Mouse (Mus musculus): ENCODE results near the gene Sumo1. TPM values are rescaled to one million over a fixed set of nuclear protein-coding genes. Genes with fewer than 3 reads are reported as not detected.

Sumo1 gene
- polyA plus RNA-seq (2012; rRNA removed), result 110 and 116 TPM in 2 replicates

- peak; percentile 88 for DNase-seq
- no peaks in the 10 kb centered on the region for H3K27me3 ChIP-seq (ENCODE audit: control insufficient read depth, insufficient read depth, low read length)
- WGBS, result under 1% methylated on average over 36 of the region's 36 CpGs
- TF ChIP-seq CTCF (IDR thresholded peaks at IDR 0.05; ENCODE audit: borderline replicate concordance, insufficient read depth, low read depth, low read length) (no peak), POLR2A (IDR thresholded peaks at IDR 0.05; ENCODE audit: borderline replicate concordance, insufficient read depth, low read length) (peak; percentile 91; the same call in 1 of the 2 replicates)
- H3K4me3 ChIP-seq (replicated peaks; ENCODE audit: insufficient read depth, low read depth, low read length), result peak within 1 kb of the TSS; percentile 83
- peak within 1 kb of the TSS; percentile 52 for H3K27ac ChIP-seq (ENCODE audit: insufficient read depth, low read length)
- H3K4me1 ChIP-seq (ENCODE audit: control insufficient read depth, insufficient read depth, low read length), result no peaks in the 10 kb centered on the region
These were observed at the start of gene Sumo1 for GRCm38 (mm10) chr1:59670641-59671168. TSS of gene Sumo1 (minus strand) at chr1:59670834.

DNA sequence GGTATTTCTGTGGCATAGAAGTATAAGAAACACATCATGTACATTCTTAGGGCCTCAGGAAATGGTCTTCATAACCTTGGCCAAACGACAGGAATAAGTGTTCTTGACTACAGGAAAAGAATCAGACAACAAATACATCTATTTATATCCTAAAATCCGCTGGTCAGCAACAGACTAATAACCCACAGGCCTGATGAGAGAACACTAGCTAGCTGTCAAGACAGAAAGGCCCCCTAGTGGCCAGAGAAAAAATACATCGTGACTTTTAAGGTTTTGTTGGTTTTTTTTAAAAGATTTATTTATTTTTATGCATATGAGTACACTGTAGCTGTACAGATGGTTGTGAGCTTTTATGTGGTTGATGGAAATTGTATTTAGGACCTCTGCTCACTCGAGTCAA lies 49.3 kb upstream of the Sumo1 start:
- TF ChIP-seq POLR2A (IDR thresholded peaks at IDR 0.05; ENCODE audit: borderline replicate concordance, insufficient read depth, low read length) (no peak), CTCF (IDR thresholded peaks at IDR 0.05; ENCODE audit: borderline replicate concordance, insufficient read depth, low read depth, low read length) (no peak)
- H3K4me3 ChIP-seq (replicated peaks; ENCODE audit: insufficient read depth, low read depth, low read length), result no peak overlapping the region
- no peaks in the 10 kb centered on the region for H3K27me3 ChIP-seq (ENCODE audit: control insufficient read depth, insufficient read depth, low read length)
- no peak overlapping the region for H3K27ac ChIP-seq (ENCODE audit: insufficient read depth, low read length)
- no peaks in the 10 kb centered on the region for H3K4me1 ChIP-seq (ENCODE audit: control insufficient read depth, insufficient read depth, low read length)
- 36% methylated on average over 4 of the region's 4 CpGs for WGBS
- peak in 1 of 2 experiments; percentile 34 for DNase-seq

GRCm38 (mm10) chr1:59701766-59702165 lies 31.1 kb upstream of the Sumo1 start:
- Histone ChIP-seq H3K4me1 (ENCODE audit: control insufficient read depth, insufficient read depth, low read length) (no peaks in the 10 kb centered on the region), H3K4me3 (replicated peaks; ENCODE audit: insufficient read depth, low read depth, low read length) (no peak overlapping the region), H3K27me3 (ENCODE audit: control insufficient read depth, insufficient read depth, low read length) (no peaks in the 10 kb centered on the region), H3K27ac (ENCODE audit: insufficient read depth, low read length) (no peak overlapping the region)
- TF ChIP-seq CTCF (IDR thresholded peaks at IDR 0.05; ENCODE audit: borderline replicate concordance, insufficient read depth, low read depth, low read length) (peak; percentile 2; the same call in 1 of the 2 replicates), POLR2A (IDR thresholded peaks at IDR 0.05; ENCODE audit: borderline replicate concordance, insufficient read depth, low read length) (no peak)
- WGBS, result 100% methylated on average over 1 of the region's 1 CpGs
- DNase-seq, result no peak

DNA sequence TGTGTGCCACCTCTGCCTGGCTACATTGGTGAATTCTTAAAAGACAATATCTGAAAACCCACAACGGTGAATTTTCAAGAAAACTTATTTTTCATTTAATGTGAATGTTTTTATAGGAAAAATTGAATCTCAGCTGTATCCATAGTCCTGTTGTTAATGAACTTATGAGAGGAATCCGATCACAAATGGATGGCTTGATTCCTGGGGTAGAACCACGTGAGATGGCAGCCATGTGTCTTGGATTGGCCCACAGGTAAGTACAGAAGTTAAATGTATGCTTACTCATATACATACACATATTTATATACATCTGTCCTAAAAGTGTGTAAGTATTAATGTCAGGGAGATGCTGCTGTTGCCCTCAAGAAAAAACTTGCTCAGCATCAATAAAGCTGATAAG lies 27.6 kb upstream of the Sumo1 start:
- Histone ChIP-seq H3K27me3 (ENCODE audit: control insufficient read depth, insufficient read depth, low read length) (no peaks in the 10 kb centered on the region), H3K4me3 (replicated peaks; ENCODE audit: insufficient read depth, low read depth, low read length) (no peak overlapping the region), H3K27ac (ENCODE audit: insufficient read depth, low read length) (no peak overlapping the region), H3K4me1 (ENCODE audit: control insufficient read depth, insufficient read depth, low read length) (no peaks in the 10 kb centered on the region)
- TF ChIP-seq CTCF (IDR thresholded peaks at IDR 0.05; ENCODE audit: borderline replicate concordance, insufficient read depth, low read depth, low read length), result no peak
- no peak for TF ChIP-seq POLR2A (IDR thresholded peaks at IDR 0.05; ENCODE audit: borderline replicate concordance, insufficient read depth, low read length)
- WGBS, result 96% methylated on average over 3 of the region's 3 CpGs
- DNase-seq, result no peak

- Histone ChIP-seq H3K4me1 (ENCODE audit: control insufficient read depth, insufficient read depth, low read length) (no peaks in the 10 kb centered on the region), H3K27me3 (ENCODE audit: control insufficient read depth, insufficient read depth, low read length) (no peaks in the 10 kb centered on the region), H3K4me3 (replicated peaks; ENCODE audit: insufficient read depth, low read depth, low read length) (no peak overlapping the region), H3K27ac (ENCODE audit: insufficient read depth, low read length) (no peak overlapping the region)
- WGBS, result 58% methylated on average over 5 of the region's 5 CpGs
- no peak for DNase-seq
- no peak for TF ChIP-seq POLR2A (IDR thresholded peaks at IDR 0.05; ENCODE audit: borderline replicate concordance, insufficient read depth, low read length)
- TF ChIP-seq CTCF (IDR thresholded peaks at IDR 0.05; ENCODE audit: borderline replicate concordance, insufficient read depth, low read depth, low read length), result no peak
These were observed 27.1 kb upstream of the Sumo1 start for GRCm38 (mm10) chr1:59697751-59698150.

- no peak for DNase-seq
- 94% methylated on average over 5 of the region's 5 CpGs for WGBS
- H3K4me1 ChIP-seq (ENCODE audit: control insufficient read depth, insufficient read depth, low read length), result 0 out of 2 replicates have a peak, but pooled peaks cover 2% of the 10 kb centered on the region
- no peak overlapping the region for H3K27ac ChIP-seq (ENCODE audit: insufficient read depth, low read length)
- no peak overlapping the region for H3K4me3 ChIP-seq (replicated peaks; ENCODE audit: insufficient read depth, low read depth, low read length)
- H3K27me3 ChIP-seq (ENCODE audit: control insufficient read depth, insufficient read depth, low read length), result no peaks in the 10 kb centered on the region
- TF ChIP-seq POLR2A (IDR thresholded peaks at IDR 0.05; ENCODE audit: borderline replicate concordance, insufficient read depth, low read length) (no peak), CTCF (IDR thresholded peaks at IDR 0.05; ENCODE audit: borderline replicate concordance, insufficient read depth, low read depth, low read length) (no peak)
These were observed 19.8 kb upstream of the Sumo1 start for GRCm38 (mm10) chr1:59690467-59690866.

GRCm38 (mm10) chr1:59687493-59687892 lies 16.9 kb upstream of the Sumo1 start:
- no peak for DNase-seq
- Histone ChIP-seq H3K4me1 (ENCODE audit: control insufficient read depth, insufficient read depth, low read length) (peaks cover 4% of the 10 kb centered on the region; the same call in 1 of the 2 replicates), H3K27ac (ENCODE audit: insufficient read depth, low read length) (no peak overlapping the region), H3K4me3 (replicated peaks; ENCODE audit: insufficient read depth, low read depth, low read length) (no peak overlapping the region), H3K27me3 (ENCODE audit: control insufficient read depth, insufficient read depth, low read length) (no peaks in the 10 kb centered on the region)
- 68% methylated on average over 1 of the region's 1 CpGs for WGBS
- TF ChIP-seq CTCF (IDR thresholded peaks at IDR 0.05; ENCODE audit: borderline replicate concordance, insufficient read depth, low read depth, low read length), result no peak
- no peak for TF ChIP-seq POLR2A (IDR thresholded peaks at IDR 0.05; ENCODE audit: borderline replicate concordance, insufficient read depth, low read length)
